Mouse (Mus musculus) liver, embryonic 12.5 days (tissue): ENCODE results near the gene Gm49378. TPM values are rescaled to one million over a fixed set of nuclear protein-coding genes. Genes with fewer than 3 reads are reported as not detected.
A peak's percentile ranks its signal among the peaks of the same experiment; 100 is the strongest.

Experiments
- ATAC-seq: fragments of 200-750 bp; cut with Nextera tagmentation; 2 replicates; pipeline ENCODE4 v1.8.0; 2017; ENCODE audit warnings: moderate number of reproducible peaks, mild to moderate bottlenecking, moderate library complexity
- H3K27ac ChIP-seq: fragments of 300-500 bp; sonication (generic); 2 replicates; pipeline ENCODE4 v1.5.1; 2016; ENCODE audit warnings: mild to moderate bottlenecking
- H3K27me3 ChIP-seq: fragments of 300-500 bp; sonication (generic); replicated peaks from 2 replicates; pipeline ENCODE4 v1.6.1; 2016; ENCODE audit warnings: mild to moderate bottlenecking, moderate library complexity
- H3K36me3 ChIP-seq: fragments of 300-500 bp; sonication (generic); 2 replicates; pipeline ENCODE4 v1.6.1; 2016; ENCODE audit warnings: mild to moderate bottlenecking, moderate library complexity
- H3K4me1 ChIP-seq: fragments of 300-500 bp; sonication (generic); 2 replicates; pipeline ENCODE4 v1.6.1; 2016
- H3K4me2 ChIP-seq: fragments of 300-500 bp; sonication (generic); 2 replicates; pipeline ENCODE4 v1.6.1; 2016; ENCODE audit warnings: mild to moderate bottlenecking, moderate library complexity
- H3K4me3 ChIP-seq: fragments of 300-500 bp; sonication (generic); 2 replicates; pipeline ENCODE4 v1.5.1; 2016; ENCODE audit warnings: mild to moderate bottlenecking, moderate library complexity
- H3K9ac ChIP-seq: fragments of 300-500 bp; sonication (generic); 2 replicates; pipeline ENCODE4 v1.6.1; 2016; ENCODE audit warnings: mild to moderate bottlenecking, moderate library complexity
- H3K9me3 ChIP-seq: fragments of 300-500 bp; sonication (generic); replicated peaks from 2 replicates; pipeline ENCODE4 v1.6.1; 2016; ENCODE audit warnings: mild to moderate bottlenecking, moderate library complexity
- WGBS: fragments of 180-500 bp; shearing (Covaris S2); methylation state at CpG from one replicate; pipeline ENCODE4 v1.1.7; 2016; ENCODE audit not compliant: insufficient replicate concordance; 5-methylcytosine and 5-hydroxymethylcytosine counted together
- polyA plus RNA-seq: library from polyadenylated mRNA; unstranded; fragments of >200 nt; fragmentation: Nextera tagmentation; extraction: Ambion mirVana; gene quantifications from 2 replicates; pipeline ENCODE4 v1.2.1, GENCODE M21; 2016

Gene Gm49378
- polyA plus RNA-seq, 1 experiment from 2014 or later = 1.8 TPM

DNA sequence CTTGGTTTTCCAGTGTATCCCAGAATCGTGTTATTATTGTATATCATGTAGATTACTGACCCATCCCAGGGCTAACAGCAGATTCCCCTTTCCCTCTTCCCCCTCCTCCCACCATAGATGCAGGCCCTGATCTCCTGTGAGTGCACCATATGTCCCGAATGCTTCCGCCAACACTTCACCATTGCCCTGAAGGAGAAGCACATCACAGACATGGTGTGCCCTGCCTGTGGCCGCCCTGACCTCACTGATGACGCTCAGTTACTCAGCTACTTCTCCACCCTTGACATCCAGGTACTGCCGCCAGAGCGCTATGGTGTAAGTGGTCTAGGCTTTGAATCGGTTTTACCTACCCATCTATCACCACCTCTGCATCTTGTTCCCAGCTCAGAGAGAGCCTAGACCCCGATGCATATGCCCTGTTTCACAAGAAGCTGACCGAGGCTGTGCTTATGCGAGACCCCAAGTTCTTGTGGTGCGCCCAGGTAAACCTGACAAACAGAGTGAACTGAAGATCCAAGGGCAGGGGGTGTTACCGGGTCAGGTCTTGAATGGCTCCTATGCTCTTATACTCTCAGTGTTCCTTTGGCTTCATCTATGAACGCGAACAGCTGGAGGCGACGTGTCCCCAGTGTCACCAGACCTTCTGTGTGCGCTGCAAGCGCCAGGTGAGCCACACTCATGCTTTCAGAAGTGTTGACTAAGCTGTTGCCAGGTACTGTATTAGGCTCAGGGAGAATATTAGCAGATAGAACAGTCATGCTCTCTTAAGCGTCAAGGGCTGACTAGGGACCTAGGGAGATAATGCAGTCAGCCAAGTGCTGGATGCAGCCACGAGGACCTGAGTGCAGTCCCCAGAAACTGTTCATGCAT lies 38.9 kb downstream of the Gm49378 start:
- 92% methylated on average over 21 of the region's 21 CpGs for WGBS
- H3K4me1 ChIP-seq = peaks cover 21% of the 10 kb centered on the region
- H3K9ac ChIP-seq = no peak overlapping the region
- no peaks in the 10 kb centered on the region for H3K27me3 ChIP-seq
- H3K27ac ChIP-seq = no peak overlapping the region
- H3K36me3 ChIP-seq = peaks cover 96% of the 10 kb centered on the region
- no peak overlapping the region for H3K4me2 ChIP-seq
- no peak for ATAC-seq
- H3K4me3 ChIP-seq = no peak overlapping the region
- no peaks in the 10 kb centered on the region for H3K9me3 ChIP-seq

DNA sequence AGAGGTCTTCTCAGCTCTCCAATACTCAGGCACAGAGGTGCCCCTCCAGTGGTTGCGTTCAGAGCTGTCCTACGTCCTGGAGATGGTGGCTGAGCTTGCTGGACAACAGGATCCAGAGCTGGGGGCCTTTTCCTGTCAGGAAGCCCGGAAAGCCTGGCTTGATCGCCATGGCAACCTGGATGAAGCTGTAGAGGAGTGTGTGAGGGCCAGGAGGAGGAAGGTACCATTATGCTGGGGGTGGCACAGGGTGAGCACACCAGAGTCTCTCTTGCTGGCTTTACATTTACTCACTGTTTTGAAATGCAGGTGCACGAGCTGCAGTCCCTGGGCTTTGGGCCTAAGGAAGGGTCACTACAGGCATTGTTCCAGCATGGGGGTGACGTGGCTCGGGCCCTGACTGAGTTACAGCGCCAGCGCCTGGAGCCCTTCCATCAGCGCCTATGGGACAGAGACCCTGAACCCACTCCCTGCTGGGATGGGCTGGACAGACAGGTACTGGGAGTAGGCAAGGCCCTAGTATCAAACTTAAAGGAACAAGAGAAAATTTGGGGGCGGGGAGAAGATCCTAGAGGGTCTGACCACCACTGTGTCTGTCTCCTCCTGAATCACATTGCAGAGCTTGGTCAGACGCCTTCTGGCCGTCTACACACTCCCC lies 41.5 kb downstream of the Gm49378 start:
- Histone ChIP-seq H3K27ac (0 out of 2 replicates have a peak overlapping the region, but pooled peaks have one; percentile 12), H3K27me3 (no peaks in the 10 kb centered on the region), H3K9ac (no peak overlapping the region), H3K9me3 (no peaks in the 10 kb centered on the region), H3K4me1 (peaks cover 24% of the 10 kb centered on the region), H3K36me3 (peaks cover 76% of the 10 kb centered on the region), H3K4me2 (no peak overlapping the region), H3K4me3 (no peak overlapping the region)
- 87% methylated on average over 13 of the region's 13 CpGs for WGBS
- no peak for ATAC-seq

DNA sequence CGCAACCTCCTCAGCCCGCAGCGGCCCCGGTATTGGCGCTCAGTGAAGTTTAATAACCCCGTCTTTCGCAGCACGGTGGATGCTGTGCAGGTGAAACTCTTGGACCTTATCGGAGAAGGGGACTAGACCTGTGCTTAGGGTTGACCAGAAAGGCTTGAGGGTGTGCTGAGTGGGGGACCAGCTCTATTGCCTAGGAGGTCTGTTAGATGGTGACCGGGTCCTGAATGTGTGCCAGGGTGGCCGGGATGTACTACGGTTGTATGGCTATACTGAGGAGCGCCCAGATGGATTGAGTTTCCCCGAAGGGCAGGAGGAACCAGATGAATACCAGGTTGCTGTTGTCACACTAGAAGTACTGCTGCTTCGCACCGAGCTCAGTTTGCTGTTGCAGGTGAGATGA lies 45.5 kb downstream of the Gm49378 start:
- Histone ChIP-seq H3K27ac (peak overlapping the region; percentile 94), H3K4me3 (peak overlapping the region; percentile 82), H3K9me3 (no peaks in the 10 kb centered on the region), H3K27me3 (no peaks in the 10 kb centered on the region), H3K4me1 (peaks cover 52% of the 10 kb centered on the region), H3K4me2 (peak overlapping the region; percentile 93), H3K9ac (peak overlapping the region; percentile 92), H3K36me3 (peaks cover 60% of the 10 kb centered on the region)
- no peak for ATAC-seq
- 4% methylated on average over 16 of the region's 16 CpGs for whole genome bisulfite sequencing

DNA sequence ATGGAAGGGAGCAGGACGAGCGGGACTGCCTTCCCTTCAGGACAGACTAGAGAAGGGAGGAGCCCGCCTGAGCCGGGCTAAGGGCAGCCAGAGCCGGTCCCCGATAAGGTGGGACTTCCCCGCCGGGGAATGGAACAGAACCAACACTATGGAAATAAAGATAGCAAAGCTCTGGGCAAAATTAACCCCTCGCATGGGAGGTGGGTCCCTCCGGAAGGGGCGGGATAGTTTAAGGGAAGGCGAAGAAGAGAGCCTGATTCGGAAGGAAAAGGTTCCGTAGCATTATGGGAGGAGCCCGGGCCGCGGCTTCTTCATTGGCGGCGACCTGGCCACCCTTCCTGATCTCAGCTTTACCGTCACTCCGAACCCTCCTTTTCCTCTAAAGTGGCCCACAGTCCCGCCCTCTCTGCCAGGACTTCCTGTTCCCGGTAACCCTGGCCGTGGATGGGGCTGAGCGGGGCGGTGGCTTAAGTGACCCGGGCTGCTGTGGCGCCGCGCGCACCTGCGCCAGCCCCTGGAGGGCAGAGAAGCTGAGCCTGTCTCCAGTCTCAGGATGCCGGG lies 46.3 kb downstream of the Gm49378 start, which contains the start of gene Rnf31:
Gene Rnf31 (plus strand): TSS at position 378 of the 561 bp plus-strand sequence.
- H3K4me1 ChIP-seq = peaks cover 60% of the 10 kb centered on the region
- H3K4me3 ChIP-seq = peak within 1 kb of the TSS; percentile 82
- H3K9me3 ChIP-seq = no peaks in the 10 kb centered on the region
- H3K27me3 ChIP-seq = no peaks in the 10 kb centered on the region
- peak within 1 kb of the TSS; percentile 93 for H3K4me2 ChIP-seq
- under 1% methylated on average over 33 of the region's 33 CpGs for WGBS
- ATAC-seq = peak; percentile 91
- peaks cover 57% of the 10 kb centered on the region for H3K36me3 ChIP-seq
- peak within 1 kb of the TSS; percentile 92 for H3K9ac ChIP-seq
- H3K27ac ChIP-seq = peak within 1 kb of the TSS; percentile 94

DNA sequence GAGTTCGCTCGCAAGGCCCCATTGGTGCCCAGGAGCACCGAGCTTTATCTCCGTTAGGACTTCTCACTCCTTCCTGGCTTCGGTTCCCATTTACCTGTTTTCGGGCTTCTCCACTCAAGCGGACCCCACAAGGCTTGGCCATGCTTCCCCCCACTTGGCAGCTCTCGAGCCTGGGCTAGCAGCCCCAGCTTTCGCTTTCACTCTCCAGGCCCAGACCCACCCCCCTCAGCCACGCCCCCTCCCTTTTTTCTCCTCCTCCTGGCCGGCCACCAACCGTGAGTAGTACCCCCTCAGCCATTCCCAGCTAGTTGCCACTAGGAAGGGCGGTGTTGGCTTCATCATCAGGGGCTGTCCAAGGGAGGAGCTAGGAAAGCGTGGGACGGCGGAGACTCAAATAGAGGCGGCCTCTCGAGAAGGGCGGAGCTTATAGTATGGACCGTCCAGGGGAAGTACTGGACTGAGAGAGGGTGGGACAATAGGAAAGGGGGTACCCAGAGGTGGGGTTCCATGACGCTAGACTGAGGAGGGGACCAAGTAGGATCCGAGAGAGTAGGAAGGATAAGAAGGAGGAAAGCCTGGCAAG lies 46.9 kb downstream of the Gm49378 start, which contains the start of gene Psme2:
Gene Psme2 (minus strand): TSS at position 366 of the 583 bp plus-strand sequence.
- H3K9me3 ChIP-seq = no peaks in the 10 kb centered on the region
- peaks cover 51% of the 10 kb centered on the region for H3K36me3 ChIP-seq
- peak within 1 kb of the TSS; percentile 94 for H3K27ac ChIP-seq
- H3K4me2 ChIP-seq = peak within 1 kb of the TSS; percentile 93
- peak within 1 kb of the TSS; percentile 82 for H3K4me3 ChIP-seq
- peak within 1 kb of the TSS; percentile 92 for H3K9ac ChIP-seq
- under 1% methylated on average over 22 of the region's 22 CpGs for WGBS
- no peaks in the 10 kb centered on the region for H3K27me3 ChIP-seq
- peaks cover 66% of the 10 kb centered on the region for H3K4me1 ChIP-seq
- peak; percentile 86 for ATAC-seq

GRCm38 (mm10) chr14:55589771-55590448 lies 47.8 kb downstream of the Gm49378 start:
- Histone ChIP-seq H3K9me3 (no peaks in the 10 kb centered on the region), H3K4me1 (peaks cover 74% of the 10 kb centered on the region), H3K27me3 (no peaks in the 10 kb centered on the region), H3K4me2 (peak overlapping the region; percentile 93), H3K27ac (peak overlapping the region; percentile 94), H3K4me3 (peak overlapping the region; percentile 82), H3K36me3 (peaks cover 42% of the 10 kb centered on the region), H3K9ac (peak overlapping the region; percentile 92)
- no peak for ATAC-seq
- WGBS = 71% methylated on average over 11 of the region's 11 CpGs

DNA sequence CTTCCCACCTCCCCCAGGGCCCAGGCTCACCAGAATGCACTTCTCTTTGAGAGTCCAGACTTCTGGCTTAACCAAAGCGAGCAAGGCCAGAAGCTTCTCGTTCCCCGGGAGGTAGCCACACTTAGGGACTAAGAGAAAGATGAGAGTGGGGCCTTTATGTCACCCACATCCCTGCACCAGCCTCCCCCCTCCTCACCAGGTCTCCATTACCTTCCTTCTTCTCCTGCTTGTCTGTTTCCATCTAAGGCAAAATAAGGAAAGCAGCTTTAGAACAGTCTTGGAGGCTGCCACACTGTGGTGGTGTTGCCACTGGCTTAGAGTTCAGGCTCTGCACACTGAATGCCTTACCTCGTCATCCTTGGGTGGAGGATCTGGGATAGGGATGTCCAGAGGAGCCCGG lies 48.4 kb downstream of the Gm49378 start:
- Histone ChIP-seq H3K9me3 (no peaks in the 10 kb centered on the region), H3K4me2 (peak overlapping the region; percentile 93; the same call in 1 of the 2 replicates), H3K36me3 (peaks cover 35% of the 10 kb centered on the region), H3K4me1 (peaks cover 80% of the 10 kb centered on the region), H3K9ac (no peak overlapping the region), H3K27me3 (no peaks in the 10 kb centered on the region), H3K4me3 (no peak overlapping the region), H3K27ac (no peak overlapping the region; the same call in 1 of the 2 replicates)
- WGBS = 89% methylated on average over 5 of the region's 5 CpGs
- no peak for ATAC-seq

GRCm38 (mm10) chr14:55586149-55586548 lies 51.5 kb downstream of the Gm49378 start:
- Histone ChIP-seq H3K9ac (peak overlapping the region; percentile 79), H3K27me3 (no peaks in the 10 kb centered on the region), H3K9me3 (no peaks in the 10 kb centered on the region), H3K4me2 (peak overlapping the region; percentile 99), H3K36me3 (peaks cover 42% of the 10 kb centered on the region), H3K27ac (peak overlapping the region; percentile 97), H3K4me3 (peak overlapping the region; percentile 80), H3K4me1 (peaks cover 80% of the 10 kb centered on the region)
- peak; percentile 54 for ATAC-seq
- WGBS = 18% methylated on average over 2 of the region's 2 CpGs

GRCm38 (mm10) chr14:55585566-55585960 lies 52.1 kb downstream of the Gm49378 start:
- Histone ChIP-seq H3K9ac (peak overlapping the region; percentile 79), H3K9me3 (no peaks in the 10 kb centered on the region), H3K4me3 (peak overlapping the region; percentile 80), H3K27me3 (no peaks in the 10 kb centered on the region), H3K4me1 (peaks cover 80% of the 10 kb centered on the region), H3K27ac (peak overlapping the region; percentile 97), H3K4me2 (peak overlapping the region; percentile 99), H3K36me3 (peaks cover 48% of the 10 kb centered on the region)
- WGBS = 17% methylated on average over 6 of the region's 6 CpGs
- ATAC-seq = peak; percentile 68

DNA sequence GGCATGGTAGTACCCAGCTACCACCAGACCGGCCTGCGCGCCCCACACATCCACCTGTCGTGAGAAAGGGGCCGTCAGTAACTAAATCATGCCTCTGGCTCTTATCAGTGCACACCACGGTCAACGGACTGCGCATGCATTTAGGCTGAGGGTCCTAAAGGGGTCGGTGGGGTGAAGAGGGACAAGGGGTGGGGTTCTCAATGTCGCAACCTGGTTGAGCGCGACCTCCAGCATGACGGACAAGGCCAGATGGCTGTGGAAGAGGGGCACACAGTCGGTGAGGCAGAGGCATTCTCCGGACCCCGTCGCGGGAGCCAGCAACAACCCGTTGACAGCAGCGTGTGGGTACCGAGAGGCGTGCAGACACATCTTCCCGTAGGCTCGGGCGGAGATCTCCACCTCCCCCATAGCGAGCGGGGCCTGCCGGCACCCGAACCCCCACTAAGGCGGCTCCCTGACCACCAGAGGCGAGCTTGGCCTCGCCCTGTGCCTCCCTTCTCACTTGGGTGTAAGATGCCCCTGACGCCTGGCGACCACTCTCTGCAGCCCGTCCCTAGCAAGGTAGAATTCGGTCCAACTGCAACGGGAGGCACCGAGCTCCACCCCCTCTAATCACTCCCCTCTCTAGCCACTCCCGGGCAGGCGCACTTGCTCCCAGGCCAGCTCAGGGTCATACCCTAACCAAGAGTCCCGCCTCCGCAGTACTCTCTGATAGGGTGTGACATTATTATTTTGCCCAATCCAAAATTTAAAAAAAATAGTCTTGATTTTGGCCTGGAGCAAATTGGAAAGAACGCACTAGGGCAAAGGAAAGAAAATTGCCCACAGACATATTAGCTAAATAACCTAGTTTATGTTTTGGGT lies 52.8 kb downstream of the Gm49378 start, which contains the start of gene Emc9:
Gene Emc9 (minus strand): TSS at position 601 of the 864 bp plus-strand sequence.
- WGBS = 2% methylated on average over 43 of the region's 43 CpGs
- ATAC-seq = peak; percentile 95
- peak within 1 kb of the TSS; percentile 99 for H3K4me2 ChIP-seq

More for the DNA sequence above, 52.8 kb downstream of the Gm49378 start, which contains the start of gene Emc9:
- Histone ChIP-seq H3K27me3 (no peaks in the 10 kb centered on the region), H3K4me1 (peaks cover 77% of the 10 kb centered on the region), H3K27ac (peak within 1 kb of the TSS; percentile 97), H3K36me3 (peaks cover 54% of the 10 kb centered on the region), H3K9ac (peak within 1 kb of the TSS; percentile 79), H3K9me3 (no peaks in the 10 kb centered on the region), H3K4me3 (peak within 1 kb of the TSS; percentile 80)
